Mouse (Mus musculus) liver, adult 2 months (tissue): Measurements from ENCODE around the gene Macf1. TPM values are rescaled to one million over a fixed set of nuclear protein-coding genes. Genes with fewer than 3 reads are reported as not detected.
A peak's percentile ranks its signal among the peaks of the same experiment; 100 is the strongest.

Experiments used
- DNase-seq: peaks from one replicate; pipeline ENCODE4 v3.0.0-alpha.2; 2011; ENCODE audit warnings: low read depth, low spot score; ENCODE audit errors: extremely low read depth
- H3K27ac ChIP-seq: fragments of 200-500 bp; replicated peaks from 2 replicates; pipeline ENCODE4 v1.5.1; 2012; ENCODE audit warnings: low read depth, mild to moderate bottlenecking, control low read depth, inconsistent platforms, low read length; ENCODE audit not compliant: insufficient read depth
- H3K27me3 ChIP-seq: fragments of 200-500 bp; 2 replicates; pipeline ENCODE4 v1.6.1; 2012; ENCODE audit warnings: mild to moderate bottlenecking, moderate library complexity, low read length, inconsistent platforms; ENCODE audit not compliant: control insufficient read depth, insufficient read depth
- H3K36me3 ChIP-seq: fragments of 200-500 bp; 2 replicates; pipeline ENCODE4 v1.6.1; 2012; ENCODE audit warnings: low read length, inconsistent platforms; ENCODE audit not compliant: control insufficient read depth, insufficient read depth
- H3K4me1 ChIP-seq: fragments of 200-500 bp; 2 replicates; pipeline ENCODE4 v1.6.1; 2011; ENCODE audit warnings: low read length; ENCODE audit not compliant: control insufficient read depth, insufficient read depth
- H3K4me3 ChIP-seq: fragments of 200-500 bp; 2 replicates; pipeline ENCODE4 v1.5.1; 2011; ENCODE audit warnings: low read depth, mild to moderate bottlenecking, control low read depth, low read length, moderate library complexity; ENCODE audit not compliant: insufficient read depth
- H3K79me2 ChIP-seq: fragments of 200-500 bp; 2 replicates; pipeline ENCODE4 v1.6.1; 2012; ENCODE audit warnings: inconsistent platforms, mild to moderate bottlenecking, low read length, moderate library complexity; ENCODE audit not compliant: control insufficient read depth, insufficient read depth
- H3K9ac ChIP-seq: fragments of 200-500 bp; 2 replicates; pipeline ENCODE4 v1.6.1; 2012; ENCODE audit warnings: low read depth, mild to moderate bottlenecking, control low read depth, inconsistent platforms, low read length
- CTCF ChIP-seq: fragments of 200-500 bp; IDR thresholded peaks from 2 replicates; pipeline ENCODE4 v1.5.1; 2011; ENCODE audit warnings: low read depth, low read length, control low read depth
- POLR2A ChIP-seq: fragments of 200-500 bp; IDR thresholded peaks from 2 replicates; pipeline ENCODE4 v1.6.1; 2011; ENCODE audit warnings: low read length, control low read depth; ENCODE audit not compliant: insufficient read depth; ENCODE audit errors: extremely low read depth
- WGBS: fragments of 180-500 bp; shearing (Covaris S2); methylation state at CpG from one replicate; pipeline ENCODE4 v1.1.7; 2018; 5-methylcytosine and 5-hydroxymethylcytosine counted together
- polyA plus RNA-seq: library from polyadenylated mRNA; depleted of rRNA; stranded (reverse); fragments of >200 nt; gene quantifications from 2 replicates; pipeline ENCODE4 v1.2.3, GENCODE M21; 2012; rRNA removed
- total RNA-seq: library from RNA; depleted of rRNA; stranded (reverse); fragments of >200 nt; gene quantifications from 2 replicates; pipeline ENCODE4 v1.2.3, GENCODE M21; 2014; rRNA removed

Macf1 gene
- total RNA-seq (66.4 and 70.7 TPM in 2 replicates), polyA plus RNA-seq (14.0 and 16.6 TPM in 2 replicates)

GRCm38 (mm10) chr4:123684260-123684659 lies at the start of gene Macf1:
Gene Macf1 (minus strand): TSS chr4:123684360.
- Histone ChIP-seq H3K36me3 (no peaks in the 10 kb centered on the region), H3K9ac (no peak within 1 kb of the TSS), H3K79me2 (no peaks in the 10 kb centered on the region), H3K27ac (no peak within 1 kb of the TSS), H3K4me1 (no peaks in the 10 kb centered on the region), H3K27me3 (no peaks in the 10 kb centered on the region; the same call in 1 of the 2 replicates), H3K4me3 (no peak within 1 kb of the TSS)
- no peak for DNase-seq
- 87% methylated on average over 3 of the region's 3 CpGs for WGBS
- TF ChIP-seq CTCF (no peak), POLR2A (no peak)

- no peak overlapping the region for H3K4me3 ChIP-seq
- peaks cover 25% of the 10 kb centered on the region for H3K36me3 ChIP-seq
- DNase-seq: no peak
- no peaks in the 10 kb centered on the region for H3K79me2 ChIP-seq
- no peak for TF ChIP-seq POLR2A
- TF ChIP-seq CTCF: no peak
- no peak overlapping the region for H3K9ac ChIP-seq
- no peaks in the 10 kb centered on the region for H3K4me1 ChIP-seq
- 96% methylated on average over 9 of the region's 9 CpGs for WGBS
- no peak overlapping the region for H3K27ac ChIP-seq
- no peaks in the 10 kb centered on the region for H3K27me3 ChIP-seq
These were observed 49.4 kb upstream of the Macf1 start for GRCm38 (mm10) chr4:123733532-123733931.

GRCm38 (mm10) chr4:123732921-123733320 lies 48.8 kb upstream of the Macf1 start:
- Histone ChIP-seq H3K4me3 (no peak overlapping the region), H3K9ac (no peak overlapping the region), H3K27me3 (no peaks in the 10 kb centered on the region), H3K36me3 (peaks cover 19% of the 10 kb centered on the region), H3K27ac (no peak overlapping the region), H3K79me2 (no peaks in the 10 kb centered on the region), H3K4me1 (no peaks in the 10 kb centered on the region)
- TF ChIP-seq CTCF: no peak
- no peak for TF ChIP-seq POLR2A
- DNase-seq: no peak
- WGBS: 82% methylated on average over 2 of the region's 2 CpGs

- H3K9ac ChIP-seq: no peak overlapping the region
- TF ChIP-seq CTCF: no peak
- no peak for TF ChIP-seq POLR2A
- H3K79me2 ChIP-seq: no peaks in the 10 kb centered on the region
- no peaks in the 10 kb centered on the region for H3K27me3 ChIP-seq
- no peak overlapping the region for H3K4me3 ChIP-seq
- H3K27ac ChIP-seq: no peak overlapping the region
- DNase-seq: peak; percentile 68
- peaks cover 15% of the 10 kb centered on the region for H3K36me3 ChIP-seq
- WGBS: 80% methylated on average over 4 of the region's 4 CpGs
- no peaks in the 10 kb centered on the region for H3K4me1 ChIP-seq
These were observed 48.2 kb upstream of the Macf1 start for GRCm38 (mm10) chr4:123732163-123732910.

- Histone ChIP-seq H3K79me2 (peaks cover 7% of the 10 kb centered on the region; the same call in 1 of the 2 replicates), H3K4me1 (peaks cover 6% of the 10 kb centered on the region; the same call in 1 of the 2 replicates), H3K27me3 (no peaks in the 10 kb centered on the region), H3K4me3 (no peak overlapping the region), H3K36me3 (no peaks in the 10 kb centered on the region), H3K27ac (no peak overlapping the region), H3K9ac (no peak overlapping the region)
- DNase-seq: no peak
- TF ChIP-seq CTCF (no peak), POLR2A (no peak)
- WGBS: 89% methylated on average over 4 of the region's 4 CpGs
These were observed 37.6 kb upstream of the Macf1 start for GRCm38 (mm10) chr4:123721761-123722160.

GRCm38 (mm10) chr4:123718434-123718780 lies 34.2 kb upstream of the Macf1 start:
- peaks cover 7% of the 10 kb centered on the region; the same call in 1 of the 2 replicates for H3K79me2 ChIP-seq
- peak overlapping the region; percentile 76 for H3K27ac ChIP-seq
- TF ChIP-seq CTCF: no peak
- no peak for TF ChIP-seq POLR2A
- H3K4me3 ChIP-seq: peak overlapping the region; percentile 84
- WGBS: 16% methylated on average over 7 of the region's 7 CpGs
- H3K4me1 ChIP-seq: peaks cover 8% of the 10 kb centered on the region
- no peak for DNase-seq
- peaks cover 11% of the 10 kb centered on the region for H3K36me3 ChIP-seq
- H3K27me3 ChIP-seq: no peaks in the 10 kb centered on the region
- peak overlapping the region; percentile 78 for H3K9ac ChIP-seq
